Mouse (Mus musculus) kidney, adult 2 months (tissue): ENCODE measurements at regions not wholly inside any gene's neighbourhood (a gene's known extent, or its start where the extent isn't known, plus 50 kb on each side); places are given as distances from the start of the nearest gene placed in this dataset.

Source experiments
- CTCF ChIP-seq: fragments of 200-500 bp; conservative IDR thresholded peaks from 2 replicates; pipeline ENCODE4 v1.5.1; 2011; ENCODE audit warnings: low read depth, mild to moderate bottlenecking, control low read depth, low read length, moderate library complexity, mixed read lengths; ENCODE audit not compliant: insufficient read depth, insufficient read length
- POLR2A ChIP-seq: fragments of 200-500 bp; IDR thresholded peaks from one replicate; pipeline ENCODE4 v1.6.1; 2011; ENCODE audit warnings: low read depth, low read length, control low read depth

GRCm38 (mm10) chr4:123995815-123996214 lies 78.0 kb upstream of the 4930535I16Rik start:
- TF ChIP-seq CTCF (no peak), POLR2A (no peak)
